Mouse (Mus musculus) embryonic facial prominence, embryonic 11.5 days (tissue): ENCODE data around the gene 4921539E11Rik. TPM values are rescaled to one million over a fixed set of nuclear protein-coding genes. Genes with fewer than 3 reads are reported as not detected.

Experiments used
- ATAC-seq: fragments of 200-750 bp; cut with Nextera tagmentation; replicated peaks from 2 replicates; pipeline ENCODE4 v1.8.0; 2017; ENCODE audit warnings: low read depth; ENCODE audit not compliant: insufficient number of reproducible peaks, low FRiP score, low TSS enrichment
- DNase-seq: peaks from one replicate; pipeline ENCODE4 v3.0.0-alpha.2; 2015; ENCODE audit warnings: low spot score
- H3K27ac ChIP-seq: fragments of 300-500 bp; sonication (generic); replicated peaks from 2 replicates; pipeline ENCODE4 v1.5.1; 2014; ENCODE audit warnings: mild to moderate bottlenecking, low read depth, low read length, control low read depth
- H3K27me3 ChIP-seq: fragments of 300-500 bp; sonication (generic); 2 replicates; pipeline ENCODE4 v1.6.1; 2014; ENCODE audit warnings: mild to moderate bottlenecking, low read length, moderate library complexity, mixed read lengths; ENCODE audit not compliant: control insufficient read depth, insufficient read depth
- H3K36me3 ChIP-seq: fragments of 300-500 bp; sonication (generic); replicated peaks from 2 replicates; pipeline ENCODE4 v1.6.1; 2014; ENCODE audit warnings: low read depth, mild to moderate bottlenecking, low read length, moderate library complexity, mixed read lengths; ENCODE audit not compliant: control insufficient read depth, insufficient read depth
- H3K4me1 ChIP-seq: fragments of 300-500 bp; sonication (generic); 2 replicates; pipeline ENCODE4 v1.6.1; 2014; ENCODE audit warnings: low read length, mixed read lengths; ENCODE audit not compliant: control insufficient read depth, insufficient read depth
- H3K4me2 ChIP-seq: fragments of 300-500 bp; sonication (generic); 2 replicates; pipeline ENCODE4 v1.6.1; 2014; ENCODE audit warnings: low read depth, mild to moderate bottlenecking, control low read depth, low read length, moderate library complexity
- H3K4me3 ChIP-seq: fragments of 300-500 bp; sonication (generic); 2 replicates; pipeline ENCODE4 v1.5.1; 2014; ENCODE audit warnings: low read depth, low read length, control low read depth
- H3K9ac ChIP-seq: fragments of 300-500 bp; sonication (generic); replicated peaks from 2 replicates; pipeline ENCODE4 v1.6.1; 2014; ENCODE audit warnings: mild to moderate bottlenecking, control low read depth, low read length
- H3K9me3 ChIP-seq: fragments of 300-500 bp; sonication (generic); replicated peaks from 2 replicates; pipeline ENCODE4 v1.6.1; 2016; ENCODE audit warnings: mild to moderate bottlenecking, low read length, inconsistent platforms, mixed read lengths; ENCODE audit not compliant: control insufficient read depth
- WGBS: fragments of 180-500 bp; shearing (Covaris S2); extraction: QIAGEN DNeasy Blood & Tissue Kit; methylation state at CpG from one replicate; pipeline ENCODE4 v1.1.7; 2014; 5-methylcytosine and 5-hydroxymethylcytosine counted together
- polyA plus RNA-seq: library from polyadenylated mRNA; unstranded; fragments of >200 nt; fragmentation: Nextera tagmentation; extraction: Ambion mirVana; gene quantifications from 2 replicates; pipeline ENCODE4 v1.2.1, GENCODE M21; 2014

4921539E11Rik gene
- polyA plus RNA-seq = not detected in 2 replicates

- no peaks in the 10 kb centered on the region for H3K27me3 ChIP-seq
- no peak within 1 kb of the TSS for H3K9ac ChIP-seq
- 76% methylated on average over 2 of the region's 2 CpGs for WGBS
- no peak within 1 kb of the TSS for H3K4me3 ChIP-seq
- H3K27ac ChIP-seq = no peak within 1 kb of the TSS
- H3K36me3 ChIP-seq = no peaks in the 10 kb centered on the region
- ATAC-seq (no peak), DNase-seq (no peak)
- no peaks in the 10 kb centered on the region for H3K9me3 ChIP-seq
- H3K4me2 ChIP-seq = no peak within 1 kb of the TSS
- no peaks in the 10 kb centered on the region for H3K4me1 ChIP-seq
Observed at GRCm38 (mm10) chr4:103290763-103291162, at the start of gene 4921539E11Rik. Gene 4921539E11Rik, minus strand, starts transcription at chr4:103290863.

- no peak for DNase-seq
- Histone ChIP-seq H3K9ac (no peak overlapping the region), H3K27ac (no peak overlapping the region), H3K9me3 (no peaks in the 10 kb centered on the region), H3K36me3 (no peaks in the 10 kb centered on the region), H3K4me2 (no peak overlapping the region), H3K4me3 (no peak overlapping the region), H3K27me3 (no peaks in the 10 kb centered on the region), H3K4me1 (no peaks in the 10 kb centered on the region)
- 77% methylated on average over 5 of the region's 5 CpGs for WGBS
- ATAC-seq = no peak
Observed at GRCm38 (mm10) chr4:103335134-103335533, 44.5 kb upstream of the 4921539E11Rik start.

- 79% methylated on average over 6 of the region's 6 CpGs for WGBS
- no peak for ATAC-seq
- H3K36me3 ChIP-seq = no peaks in the 10 kb centered on the region
- H3K27ac ChIP-seq = no peak overlapping the region
- H3K27me3 ChIP-seq = no peaks in the 10 kb centered on the region
- H3K4me1 ChIP-seq = no peaks in the 10 kb centered on the region
- H3K9me3 ChIP-seq = no peaks in the 10 kb centered on the region
- no peak overlapping the region for H3K9ac ChIP-seq
- DNase-seq = no peak
- H3K4me2 ChIP-seq = no peak overlapping the region
- H3K4me3 ChIP-seq = no peak overlapping the region
Observed at GRCm38 (mm10) chr4:103329348-103329747, 38.7 kb upstream of the 4921539E11Rik start.

- ATAC-seq = no peak
- H3K27ac ChIP-seq = no peak overlapping the region
- H3K36me3 ChIP-seq = no peaks in the 10 kb centered on the region
- no peak for DNase-seq
- WGBS = 77% methylated on average over 3 of the region's 3 CpGs
- no peak overlapping the region for H3K9ac ChIP-seq
- no peak overlapping the region for H3K4me2 ChIP-seq
- H3K9me3 ChIP-seq = no peaks in the 10 kb centered on the region
- H3K4me3 ChIP-seq = no peak overlapping the region
- H3K4me1 ChIP-seq = no peaks in the 10 kb centered on the region
- H3K27me3 ChIP-seq = no peaks in the 10 kb centered on the region
Observed at GRCm38 (mm10) chr4:103326994-103327393, 36.3 kb upstream of the 4921539E11Rik start.

GRCm38 (mm10) chr4:103324688-103325451, 34.2 kb upstream of the 4921539E11Rik start:
- WGBS = 65% methylated on average over 17 of the region's 17 CpGs
- Histone ChIP-seq H3K27ac (no peak overlapping the region), H3K4me3 (no peak overlapping the region), H3K27me3 (no peaks in the 10 kb centered on the region), H3K4me2 (no peak overlapping the region), H3K9ac (no peak overlapping the region), H3K4me1 (no peaks in the 10 kb centered on the region), H3K36me3 (no peaks in the 10 kb centered on the region; the same call in 1 of the 2 replicates), H3K9me3 (no peaks in the 10 kb centered on the region)
- peak; percentile 72; the same call in 1 of the 2 replicates for ATAC-seq
- DNase-seq = peak; percentile 44

- no peak overlapping the region for H3K9ac ChIP-seq
- H3K27ac ChIP-seq = no peak overlapping the region
- H3K27me3 ChIP-seq = no peaks in the 10 kb centered on the region
- H3K4me1 ChIP-seq = no peaks in the 10 kb centered on the region
- H3K36me3 ChIP-seq = no peaks in the 10 kb centered on the region; the same call in 1 of the 2 replicates
- WGBS = 85% methylated on average over 6 of the region's 6 CpGs
- no peak overlapping the region for H3K4me2 ChIP-seq
- ATAC-seq = no peak
- no peak overlapping the region for H3K4me3 ChIP-seq
- no peaks in the 10 kb centered on the region for H3K9me3 ChIP-seq
- DNase-seq = no peak
Observed at GRCm38 (mm10) chr4:103321461-103321860, 30.8 kb upstream of the 4921539E11Rik start.

- H3K4me1 ChIP-seq = no peaks in the 10 kb centered on the region
- no peaks in the 10 kb centered on the region for H3K9me3 ChIP-seq
- H3K4me2 ChIP-seq = no peak overlapping the region
- no peak overlapping the region for H3K9ac ChIP-seq
- H3K4me3 ChIP-seq = no peak overlapping the region
- no peaks in the 10 kb centered on the region for H3K36me3 ChIP-seq
- no peaks in the 10 kb centered on the region for H3K27me3 ChIP-seq
- 90% methylated on average over 4 of the region's 4 CpGs for WGBS
- ATAC-seq (no peak), DNase-seq (no peak)
- H3K27ac ChIP-seq = no peak overlapping the region
Observed at GRCm38 (mm10) chr4:103315861-103316260, 25.2 kb upstream of the 4921539E11Rik start.

GRCm38 (mm10) chr4:103314526-103314910, 23.9 kb upstream of the 4921539E11Rik start:
- ATAC-seq = no peak
- Histone ChIP-seq H3K9me3 (no peaks in the 10 kb centered on the region), H3K27ac (no peak overlapping the region), H3K36me3 (no peaks in the 10 kb centered on the region), H3K4me1 (no peaks in the 10 kb centered on the region), H3K27me3 (no peaks in the 10 kb centered on the region), H3K4me2 (no peak overlapping the region; the same call in 1 of the 2 replicates), H3K4me3 (peak overlapping the region; percentile 63), H3K9ac (no peak overlapping the region)
- WGBS = 49% methylated on average over 3 of the region's 3 CpGs
- no peak for DNase-seq
